Mouse (Mus musculus): ENCODE measurements around the gene Arhgap1. TPM values are rescaled to one million over a fixed set of nuclear protein-coding genes. Genes with fewer than 3 reads are reported as not detected.
"Not testable (repeated sequence)": the region's sequence is repeated elsewhere in the genome, so short reads cannot be mapped to it uniquely, and the experiment has no call there.

Arhgap1 gene
- total RNA-seq (2014; rRNA removed) (95.8 and 107 TPM in 2 replicates), polyA plus RNA-seq (2015; fragmentation: Nextera tagmentation; extraction: Ambion mirVana) (81.9 and 85.1 TPM in 2 replicates)

DNA sequence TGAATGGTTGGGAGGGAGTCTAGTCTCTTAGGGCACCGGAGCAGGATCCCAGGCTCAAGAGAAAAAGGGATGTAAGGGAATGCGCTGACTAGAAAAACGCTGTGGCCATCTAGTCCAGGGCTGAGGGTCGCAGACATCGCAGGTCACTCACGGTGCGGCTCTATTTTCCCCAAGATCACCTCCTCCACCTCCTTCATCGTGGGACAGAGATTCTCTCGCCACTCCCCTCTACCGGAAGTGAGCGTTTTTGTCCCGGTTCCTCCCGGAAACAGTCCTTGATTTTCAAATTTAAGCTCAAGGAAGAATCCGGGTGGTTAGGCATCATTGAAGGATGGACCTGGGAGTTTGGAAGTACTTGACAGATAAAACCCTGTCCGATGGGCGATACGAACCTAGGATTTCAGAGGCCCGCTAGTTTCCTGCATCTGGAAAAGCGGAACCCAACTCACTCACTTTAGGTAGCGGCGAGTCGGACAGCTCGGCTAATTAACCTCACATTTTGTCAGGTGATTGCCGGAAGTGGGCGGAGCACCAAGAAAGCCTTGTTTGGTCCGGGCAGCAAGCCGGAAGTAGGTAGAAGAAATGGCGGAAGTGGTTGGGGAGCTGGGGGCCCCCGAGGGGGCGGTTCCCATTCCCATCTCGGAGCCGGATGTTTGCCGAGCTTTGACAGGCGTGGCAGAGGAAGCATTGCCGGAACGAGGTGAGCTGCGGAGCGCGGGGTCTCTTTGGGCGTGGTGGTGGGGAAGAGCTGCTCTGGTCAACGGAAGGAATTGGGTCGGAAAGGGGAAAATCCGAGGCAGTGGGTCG lies at the start of gene Arhgap1, which contains the start of gene Zfp408:
Gene Arhgap1 (plus strand): TSS at position 308 of the 807 bp plus-strand sequence.
Gene Zfp408 (minus strand): TSS at position 239 of the 807 bp plus-strand sequence.
- DNase-seq (ENCODE audit: low spot score), result peak; percentile 99
- Histone ChIP-seq H3K27ac (peak within 1 kb of the TSS; percentile 93), H3K4me3 (ENCODE audit: low read length) (peak within 1 kb of the TSS; percentile 89), H3K36me3 (ENCODE audit: insufficient read depth, low read length) (peaks cover 43% of the 10 kb centered on the region), H3K27me3 (ENCODE audit: insufficient read depth, low read length) (no peaks in the 10 kb centered on the region), H3K9me3 (ENCODE audit: low read length) (no peaks in the 10 kb centered on the region), H3K4me2 (ENCODE audit: low read depth, low read length) (peak within 1 kb of the TSS; percentile 99), H3K9ac (replicated peaks; ENCODE audit: low read length) (peak within 1 kb of the TSS; percentile 90), H3K4me1 (ENCODE audit: insufficient read depth, low read length) (no peaks in the 10 kb centered on the region)
- TF ChIP-seq CTCF (IDR thresholded peaks at IDR 0.05; ENCODE audit: low read depth), result no peak; the same call in 1 of the 2 replicates
- ATAC-seq, result peak; percentile 94
- under 1% methylated on average over 44 of the region's 44 CpGs for WGBS

DNA sequence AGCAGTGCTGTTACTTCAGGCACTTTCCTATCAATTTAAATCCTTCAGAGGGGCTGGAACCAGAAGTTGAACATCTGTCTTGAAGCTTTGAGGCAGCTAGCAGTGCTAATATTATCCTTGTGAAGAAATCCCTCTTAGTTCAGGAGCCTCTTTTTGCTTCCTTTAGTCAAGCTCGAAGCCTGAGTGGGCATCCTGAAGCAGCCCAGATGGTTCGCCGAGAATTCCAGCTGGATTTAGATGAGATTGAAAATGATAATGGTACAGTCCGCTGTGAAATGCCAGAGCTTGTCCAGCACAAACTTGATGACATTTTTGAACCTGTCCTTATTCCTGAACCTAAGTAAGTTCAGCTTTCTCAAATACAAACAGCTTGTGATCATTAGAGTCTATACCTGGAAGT lies 49.2 kb upstream of the Arhgap1 start:
- ATAC-seq (no peak), DNase-seq (ENCODE audit: low spot score) (no peak)
- no peaks in the 10 kb centered on the region for H3K4me1 ChIP-seq (ENCODE audit: insufficient read depth, low read length)
- H3K9ac ChIP-seq (replicated peaks; ENCODE audit: low read length), result no peak overlapping the region
- WGBS, result 95% methylated on average over 4 of the region's 4 CpGs
- H3K27ac ChIP-seq, result no peak overlapping the region
- H3K4me2 ChIP-seq (ENCODE audit: low read depth, low read length), result no peak overlapping the region
- no peak overlapping the region for H3K4me3 ChIP-seq (ENCODE audit: low read length)
- TF ChIP-seq CTCF (IDR thresholded peaks at IDR 0.05; ENCODE audit: low read depth), result no peak
- H3K36me3 ChIP-seq (ENCODE audit: insufficient read depth, low read length), result peaks cover 58% of the 10 kb centered on the region
- H3K27me3 ChIP-seq (ENCODE audit: insufficient read depth, low read length), result no peaks in the 10 kb centered on the region
- H3K9me3 ChIP-seq (ENCODE audit: low read length), result no peaks in the 10 kb centered on the region

DNA sequence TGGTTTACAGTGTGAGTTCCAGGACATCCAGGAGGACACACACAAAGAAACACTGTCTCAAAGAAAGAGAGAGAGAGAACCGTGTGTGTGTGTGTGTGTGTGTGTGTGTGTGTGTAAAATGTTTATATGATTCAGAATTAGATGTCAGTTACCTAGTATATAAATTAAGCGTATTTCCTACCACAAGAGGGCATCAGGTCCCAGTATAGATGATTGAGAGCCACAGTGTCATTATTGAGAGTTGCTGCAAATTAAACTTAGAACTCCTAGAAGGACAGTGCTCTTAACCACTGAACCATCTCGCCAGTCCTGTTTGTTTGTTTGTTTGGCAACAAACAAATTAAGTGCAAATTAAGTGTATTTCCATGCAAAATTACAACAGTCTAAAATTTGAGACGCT lies 47.3 kb upstream of the Arhgap1 start:
- ATAC-seq (no peak), DNase-seq (ENCODE audit: low spot score) (no peak)
- no peak overlapping the region for H3K4me3 ChIP-seq (ENCODE audit: low read length)
- H3K27me3 ChIP-seq (ENCODE audit: insufficient read depth, low read length), result no peaks in the 10 kb centered on the region
- no peak overlapping the region for H3K4me2 ChIP-seq (ENCODE audit: low read depth, low read length)
- WGBS, result 94% methylated on average over 4 of the region's 4 CpGs
- H3K27ac ChIP-seq, result no peak overlapping the region
- H3K36me3 ChIP-seq (ENCODE audit: insufficient read depth, low read length), result peaks cover 56% of the 10 kb centered on the region
- H3K4me1 ChIP-seq (ENCODE audit: insufficient read depth, low read length), result no peaks in the 10 kb centered on the region
- H3K9ac ChIP-seq (replicated peaks; ENCODE audit: low read length), result no peak overlapping the region
- peak; percentile 29; the same call in 1 of the 2 replicates for TF ChIP-seq CTCF (IDR thresholded peaks at IDR 0.05; ENCODE audit: low read depth)
- no peaks in the 10 kb centered on the region for H3K9me3 ChIP-seq (ENCODE audit: low read length)

DNA sequence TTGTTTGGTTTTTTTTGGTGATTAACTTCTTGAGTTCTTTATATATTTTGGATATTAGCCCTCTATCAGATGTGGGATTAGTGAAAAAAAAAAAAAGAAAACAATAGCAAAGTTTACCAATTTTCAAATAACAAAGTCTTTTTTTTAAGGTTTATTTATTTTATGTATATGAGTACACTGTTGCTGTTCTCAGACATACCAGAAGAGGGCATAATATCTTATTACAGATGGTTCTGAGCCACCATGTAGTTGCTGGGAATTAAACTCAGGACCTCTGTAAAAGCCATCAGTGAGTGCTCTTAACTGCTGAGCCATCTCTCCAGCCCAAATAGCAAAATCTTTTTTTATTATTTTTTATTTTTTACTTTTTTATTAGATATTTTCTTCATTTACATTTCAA lies 40.3 kb upstream of the Arhgap1 start:
- not testable (repeated sequence) for ATAC-seq; DNase-seq (ENCODE audit: low spot score); H3K27ac ChIP-seq; H3K4me1 ChIP-seq (ENCODE audit: insufficient read depth, low read length); H3K4me2 ChIP-seq (ENCODE audit: low read depth, low read length); H3K9me3 ChIP-seq (ENCODE audit: low read length); H3K4me3 ChIP-seq (ENCODE audit: low read length); H3K27me3 ChIP-seq (ENCODE audit: insufficient read depth, low read length); H3K9ac ChIP-seq (replicated peaks; ENCODE audit: low read length)
- H3K36me3 ChIP-seq (ENCODE audit: insufficient read depth, low read length), result peaks cover 34% of the 10 kb centered on the region

DNA sequence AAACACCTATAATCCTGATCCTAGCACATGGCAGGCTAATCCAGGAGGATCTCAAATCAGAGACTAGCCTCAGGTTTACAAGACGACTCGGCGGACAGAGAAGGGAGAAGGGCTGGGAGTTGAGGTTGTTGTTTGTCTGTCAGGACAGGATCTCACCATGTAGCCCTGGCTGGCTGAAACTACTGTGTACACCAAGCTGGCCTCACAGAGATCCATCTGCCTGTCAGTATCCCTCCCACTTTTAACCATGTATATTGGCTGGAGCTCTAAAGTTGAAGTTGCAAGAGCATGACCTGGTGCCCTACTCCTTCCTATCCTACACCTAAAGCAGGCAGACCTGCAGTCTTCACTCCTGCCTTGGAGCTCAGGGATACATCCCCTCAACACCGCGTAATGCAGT lies 27.3 kb upstream of the Arhgap1 start:
- ATAC-seq, result no peak
- H3K4me2 ChIP-seq (ENCODE audit: low read depth, low read length), result no peak overlapping the region
- no peak overlapping the region for H3K4me3 ChIP-seq (ENCODE audit: low read length)
- 95% methylated on average over 5 of the region's 5 CpGs for WGBS
- DNase-seq (ENCODE audit: low spot score), result no peak
- H3K27me3 ChIP-seq (ENCODE audit: insufficient read depth, low read length), result no peaks in the 10 kb centered on the region
- H3K36me3 ChIP-seq (ENCODE audit: insufficient read depth, low read length), result peaks cover 47% of the 10 kb centered on the region
- H3K27ac ChIP-seq, result no peak overlapping the region
- TF ChIP-seq CTCF (IDR thresholded peaks at IDR 0.05; ENCODE audit: low read depth), result no peak
- no peaks in the 10 kb centered on the region for H3K9me3 ChIP-seq (ENCODE audit: low read length)
- no peak overlapping the region for H3K9ac ChIP-seq (replicated peaks; ENCODE audit: low read length)
- no peaks in the 10 kb centered on the region for H3K4me1 ChIP-seq (ENCODE audit: insufficient read depth, low read length)

DNA sequence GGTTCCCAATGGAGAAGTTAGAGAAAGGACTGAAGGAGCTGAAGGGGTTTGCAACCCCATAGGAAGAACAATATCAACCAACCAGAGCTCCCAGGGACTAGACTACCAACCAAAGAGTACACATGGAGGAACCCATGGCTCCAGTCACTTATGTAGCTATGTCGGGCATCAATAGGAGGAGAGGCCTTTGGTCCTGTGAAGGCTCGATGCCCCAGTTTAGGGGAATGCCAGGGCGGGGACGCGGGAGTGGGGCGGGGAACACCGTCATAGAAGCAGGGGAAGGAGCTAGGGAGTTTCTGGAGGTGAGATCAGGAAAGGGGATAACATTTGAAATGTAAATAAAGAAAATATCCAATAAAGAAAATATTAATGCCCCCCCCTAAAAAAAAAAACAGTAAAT lies 26.3 kb upstream of the Arhgap1 start:
- not testable (repeated sequence) for H3K9me3 ChIP-seq (ENCODE audit: low read length); DNase-seq (ENCODE audit: low spot score); ATAC-seq; H3K4me3 ChIP-seq (ENCODE audit: low read length); H3K4me2 ChIP-seq (ENCODE audit: low read depth, low read length); H3K27ac ChIP-seq; H3K4me1 ChIP-seq (ENCODE audit: insufficient read depth, low read length); H3K9ac ChIP-seq (replicated peaks; ENCODE audit: low read length); H3K27me3 ChIP-seq (ENCODE audit: insufficient read depth, low read length)
- H3K36me3 ChIP-seq (ENCODE audit: insufficient read depth, low read length), result peaks cover 38% of the 10 kb centered on the region
- WGBS, result 95% methylated on average over 7 of the region's 7 CpGs

DNA sequence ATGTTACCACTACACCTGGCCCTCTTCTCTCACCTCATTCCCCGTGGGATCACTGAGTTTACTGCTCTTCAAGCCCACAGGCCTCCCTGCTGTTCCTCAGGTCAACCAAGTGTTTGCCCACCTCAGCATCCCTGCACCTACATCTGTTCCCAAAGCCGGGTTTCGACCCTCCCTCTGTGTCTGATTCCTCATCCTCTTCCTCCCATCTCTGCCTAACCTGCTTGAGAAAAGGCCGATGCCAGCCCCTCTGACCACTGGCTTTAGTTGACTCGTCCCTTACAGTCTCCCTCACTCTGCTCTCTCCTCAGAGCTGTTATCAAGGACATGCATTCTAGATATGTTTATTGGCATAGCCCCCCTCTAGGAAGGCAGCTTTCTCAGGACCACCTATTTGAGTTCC lies 22.2 kb upstream of the Arhgap1 start:
- 76% methylated on average over 5 of the region's 5 CpGs for WGBS
- Histone ChIP-seq H3K27me3 (ENCODE audit: insufficient read depth, low read length) (no peaks in the 10 kb centered on the region), H3K36me3 (ENCODE audit: insufficient read depth, low read length) (peaks cover 7% of the 10 kb centered on the region; the same call in 1 of the 2 replicates)

More for the DNA sequence above, 22.2 kb upstream of the Arhgap1 start:
- no peak for TF ChIP-seq CTCF (IDR thresholded peaks at IDR 0.05; ENCODE audit: low read depth)
- no peak overlapping the region for H3K4me3 ChIP-seq (ENCODE audit: low read length)
- ATAC-seq (no peak), DNase-seq (ENCODE audit: low spot score) (no peak)
- H3K4me1 ChIP-seq (ENCODE audit: insufficient read depth, low read length), result no peaks in the 10 kb centered on the region
- H3K27ac ChIP-seq, result no peak overlapping the region
- no peak overlapping the region for H3K4me2 ChIP-seq (ENCODE audit: low read depth, low read length)
- H3K9ac ChIP-seq (replicated peaks; ENCODE audit: low read length), result no peak overlapping the region
- no peaks in the 10 kb centered on the region for H3K9me3 ChIP-seq (ENCODE audit: low read length)
